Comparison of ENCODE assay signal across 33 mouse cellular contexts in the genomic region with DNA sequence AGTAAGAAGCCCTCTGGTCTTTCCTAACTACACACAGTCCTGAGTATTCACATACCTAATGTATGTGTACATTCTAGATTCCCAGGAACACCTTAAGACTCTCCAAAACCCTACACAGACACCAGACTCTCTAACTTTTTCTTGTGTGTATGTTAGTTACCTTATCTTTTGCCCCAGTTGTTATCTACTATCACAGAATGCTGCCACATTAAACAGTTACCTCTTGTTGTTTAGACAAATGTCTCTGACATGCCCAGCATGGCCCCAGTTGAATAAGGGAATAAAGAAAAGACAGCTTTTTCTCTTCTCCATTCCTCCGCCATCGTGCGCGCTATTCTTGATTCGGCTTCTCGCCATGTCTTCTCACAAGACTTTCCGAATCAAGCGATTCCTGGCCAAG. TPM values are rescaled to one million over a fixed set of nuclear protein-coding genes. Genes with fewer than 3 reads are reported as not detected.
"Had no signal": no experiment of that assay in that cellular context is flagged by ENCODE, and none has a peak within 500 bp of the region (broad histone marks: within the 10 kb centered on the region; RNA-seq: fewer than 3 reads in every experiment).

No protein-coding gene starts in this region.

- H3K4me3 ChIP-seq: gastrocnemius, adult 2 months; heart, adult 2 months; heart, embryonic 13.5 days; heart, embryonic 15.5 days; hindbrain, embryonic 10.5 days; hindbrain, embryonic 12.5 days; intestine, embryonic 15.5 days; layer of hippocampus, adult 2 months; limb, embryonic 10.5 days; limb, embryonic 12.5 days; liver, embryonic 12.5 days; liver, embryonic 15.5 days had no signal

- ATAC-seq: hindbrain, embryonic 16.5 days; inflammation-experienced regulatory T-cells, adult 6 months; intestine, embryonic 15.5 days; intestine, postnatal 0 days; liver, embryonic 12.5 days had no signal

- H3K9ac ChIP-seq: heart, embryonic 13.5 days; heart, embryonic 15.5 days; hindbrain, embryonic 12.5 days; hindbrain, embryonic 14.5 days; intestine, embryonic 15.5 days; limb, embryonic 12.5 days; liver, embryonic 12.5 days; liver, embryonic 15.5 days had no signal

- H3K36me3 ChIP-seq: heart, embryonic 13.5 days; heart, embryonic 15.5 days; hindbrain, embryonic 10.5 days; hindbrain, embryonic 12.5 days; intestine, embryonic 15.5 days; limb, embryonic 10.5 days; limb, embryonic 12.5 days; liver, embryonic 12.5 days; liver, embryonic 15.5 days had no signal

- H3K9me3 ChIP-seq: heart, embryonic 15.5 days; hindbrain, embryonic 10.5 days; intestine, embryonic 15.5 days; limb, embryonic 10.5 days; limb, embryonic 12.5 days; liver, embryonic 12.5 days; liver, embryonic 15.5 days had no signal

- H3K27ac ChIP-seq: gastrocnemius, adult 2 months; heart, adult 2 months; heart, embryonic 13.5 days; heart, embryonic 15.5 days; hindbrain, embryonic 10.5 days; hindbrain, embryonic 12.5 days; hindbrain, embryonic 14.5 days; intestine, embryonic 15.5 days; limb, embryonic 10.5 days; limb, embryonic 12.5 days; liver, embryonic 12.5 days; liver, embryonic 15.5 days had no signal

- DNase-seq: gastrocnemius, adult 2 months; gastrocnemius, postnatal 10 days; gastrocnemius, postnatal 25 days; heart, adult 2 months; heart, postnatal 14 days; heart, postnatal 4 days; kidney, adult 18-20 months; kidney, adult 8-10 months; kidney, postnatal 10 days; kidney, postnatal 25 days; kidney, postnatal 4 days; liver had no signal

- H3K27me3 ChIP-seq: heart, embryonic 13.5 days; heart, embryonic 15.5 days; hindbrain, embryonic 12.5 days; intestine, embryonic 15.5 days; limb, embryonic 12.5 days; liver, embryonic 15.5 days had no signal

- H3K4me1 ChIP-seq: heart, embryonic 13.5 days; heart, embryonic 15.5 days; hindbrain, embryonic 10.5 days; hindbrain, embryonic 12.5 days; intestine, embryonic 15.5 days; limb, embryonic 10.5 days; limb, embryonic 12.5 days; liver, embryonic 15.5 days had no signal

RNA-seq across cellular contexts. Expression of a gene that starts 9.8 kb away (rescaled TPM):
- total RNA-seq: granulocyte monocyte progenitor cell, adult 5-6 weeks; layer of hippocampus, adult 2 months; left cerebral cortex, postnatal 36 days had no signal
- polyA plus RNA-seq: frontal cortex, adult 2 months; heart, adult 2 months; heart, embryonic 11.5 days; heart, embryonic 13.5 days; heart, embryonic 15.5 days; heart, postnatal 0 days; hindbrain, embryonic 10.5 days; hindbrain, embryonic 12.5 days; hindbrain, embryonic 14.5 days; hindbrain, embryonic 16.5 days; intestine, embryonic 15.5 days; intestine, postnatal 0 days; kidney, embryonic 14.5 days; limb, embryonic 12.5 days; limb, embryonic 14.5 days; liver, embryonic 12.5 days; liver, embryonic 15.5 days had no signal
